Mouse (Mus musculus): ENCODE data around the gene Osgepl1. TPM values are rescaled to one million over a fixed set of nuclear protein-coding genes. Genes with fewer than 3 reads are reported as not detected.
"Not testable (repeated sequence)": the region's sequence is repeated elsewhere in the genome, so short reads cannot be mapped to it uniquely, and the experiment has no call there.

Osgepl1 gene
- polyA plus RNA-seq, 1 experiment: 12.2 TPM

DNA sequence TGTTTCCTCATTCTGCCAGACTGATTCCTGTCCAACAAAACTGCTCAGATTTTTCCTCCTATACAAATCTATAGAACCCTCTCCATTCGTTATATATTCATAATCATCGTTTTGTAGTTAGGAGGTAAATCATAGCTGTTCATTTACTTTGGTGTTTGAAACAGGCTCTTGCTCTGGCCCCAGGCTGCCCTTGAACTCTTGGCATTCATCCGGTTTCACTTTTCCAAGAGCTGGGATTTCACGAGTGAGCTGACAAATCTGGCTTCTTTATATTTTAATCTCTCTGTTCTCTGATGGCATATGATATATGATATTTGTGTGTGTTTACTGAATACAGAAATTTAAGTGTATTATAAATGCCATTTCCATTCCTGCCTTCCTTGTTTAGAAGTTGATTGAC, 12.9 kb upstream of the Osgepl1 start:
- H3K27me3 ChIP-seq (ENCODE audit: control insufficient read depth, insufficient read depth, low read length): no peaks in the 10 kb centered on the region
- TF ChIP-seq CTCF (IDR thresholded peaks at IDR 0.05; ENCODE audit: control insufficient read depth, insufficient read depth, insufficient replicate concordance, low read depth, low read length) (no peak), POLR2A (IDR thresholded peaks at IDR 0.05; ENCODE audit: control insufficient read depth, low read depth, low read length) (no peak)
- no peak overlapping the region for H3K4me3 ChIP-seq (ENCODE audit: control insufficient read depth, low read depth, low read length)
- H3K36me3 ChIP-seq (ENCODE audit: control insufficient read depth, insufficient read depth, low read length): no peaks in the 10 kb centered on the region
- no peak overlapping the region for H3K27ac ChIP-seq (ENCODE audit: control insufficient read depth, insufficient read depth, low read depth, low read length)
- no peaks in the 10 kb centered on the region for H3K4me1 ChIP-seq (ENCODE audit: control insufficient read depth, insufficient read depth, low read length)

DNA sequence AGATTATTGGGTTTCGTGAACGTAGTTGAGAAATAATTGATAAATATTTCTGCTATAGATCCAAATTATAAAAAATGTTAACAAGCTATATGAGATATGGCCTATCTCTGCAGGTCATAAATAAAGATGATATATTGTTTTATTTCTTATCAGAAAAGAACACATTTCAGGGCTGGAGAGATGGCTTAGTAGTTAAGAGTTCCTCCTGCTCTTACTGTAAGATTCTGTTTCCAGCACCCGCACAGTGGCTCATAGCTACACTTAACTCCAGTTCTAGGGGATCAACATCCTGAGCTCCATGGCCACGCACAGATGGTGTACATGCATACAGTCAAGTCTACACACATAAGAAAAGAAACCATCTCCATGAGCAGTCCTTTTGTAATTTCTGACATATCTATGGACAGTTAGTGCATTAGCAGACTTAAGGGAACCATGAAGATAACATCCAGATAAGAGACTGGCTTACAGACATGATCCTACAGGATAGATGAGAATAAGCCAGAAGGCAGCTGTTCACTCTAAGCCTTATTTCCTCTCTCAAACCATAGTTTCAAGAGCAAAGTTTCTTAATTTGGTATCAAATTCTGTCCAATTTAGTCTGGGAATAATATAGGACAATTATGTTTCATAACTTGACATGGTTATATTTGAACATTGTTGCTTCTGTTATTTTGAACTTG, 8.4 kb downstream of the Osgepl1 start:
- Histone ChIP-seq H3K4me3 (ENCODE audit: control insufficient read depth, low read depth, low read length) (no peak overlapping the region), H3K27me3 (ENCODE audit: control insufficient read depth, insufficient read depth, low read length) (no peaks in the 10 kb centered on the region), H3K27ac (ENCODE audit: control insufficient read depth, insufficient read depth, low read depth, low read length) (no peak overlapping the region), H3K36me3 (ENCODE audit: control insufficient read depth, insufficient read depth, low read length) (no peaks in the 10 kb centered on the region; the same call in none of the 2 replicates), H3K4me1 (ENCODE audit: control insufficient read depth, insufficient read depth, low read length) (no peaks in the 10 kb centered on the region)
- TF ChIP-seq POLR2A (IDR thresholded peaks at IDR 0.05; ENCODE audit: control insufficient read depth, low read depth, low read length): no peak
- no peak for TF ChIP-seq CTCF (IDR thresholded peaks at IDR 0.05; ENCODE audit: control insufficient read depth, insufficient read depth, insufficient replicate concordance, low read depth, low read length)

GRCm38 (mm10) chr1:53323254-53323653, 9.8 kb downstream of the Osgepl1 start:
- Histone ChIP-seq H3K36me3 (ENCODE audit: control insufficient read depth, insufficient read depth, low read length) (no peaks in the 10 kb centered on the region; the same call in none of the 2 replicates), H3K27ac (ENCODE audit: control insufficient read depth, insufficient read depth, low read depth, low read length) (no peak overlapping the region), H3K4me3 (ENCODE audit: control insufficient read depth, low read depth, low read length) (no peak overlapping the region), H3K4me1 (ENCODE audit: control insufficient read depth, insufficient read depth, low read length) (no peaks in the 10 kb centered on the region), H3K27me3 (ENCODE audit: control insufficient read depth, insufficient read depth, low read length) (no peaks in the 10 kb centered on the region)
- TF ChIP-seq POLR2A (IDR thresholded peaks at IDR 0.05; ENCODE audit: control insufficient read depth, low read depth, low read length) (no peak), CTCF (IDR thresholded peaks at IDR 0.05; ENCODE audit: control insufficient read depth, insufficient read depth, insufficient replicate concordance, low read depth, low read length) (no peak)

DNA sequence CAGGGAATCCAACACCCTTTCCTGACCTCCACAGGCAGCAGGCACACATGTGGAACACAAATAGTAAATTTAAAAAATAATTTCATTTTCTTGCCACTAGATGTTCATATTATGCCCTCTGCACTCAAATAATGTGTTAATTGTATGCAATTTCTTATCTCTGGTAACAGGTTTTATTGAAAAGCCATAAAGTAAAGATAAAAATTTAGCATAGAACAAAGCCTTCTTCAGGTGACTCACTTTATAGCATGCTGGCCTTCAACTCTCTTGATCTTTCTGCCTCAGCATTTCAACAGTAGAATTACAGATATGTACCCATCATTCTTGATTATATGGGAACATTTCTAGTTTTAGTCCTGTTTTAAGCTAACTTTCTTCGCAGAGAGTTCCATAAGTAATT, 10.9 kb downstream of the Osgepl1 start:
- TF ChIP-seq POLR2A (IDR thresholded peaks at IDR 0.05; ENCODE audit: control insufficient read depth, low read depth, low read length) (no peak), CTCF (IDR thresholded peaks at IDR 0.05; ENCODE audit: control insufficient read depth, insufficient read depth, insufficient replicate concordance, low read depth, low read length) (no peak)
- Histone ChIP-seq H3K27ac (ENCODE audit: control insufficient read depth, insufficient read depth, low read depth, low read length) (no peak overlapping the region), H3K4me3 (ENCODE audit: control insufficient read depth, low read depth, low read length) (no peak overlapping the region), H3K36me3 (ENCODE audit: control insufficient read depth, insufficient read depth, low read length) (no peaks in the 10 kb centered on the region; the same call in none of the 2 replicates), H3K4me1 (ENCODE audit: control insufficient read depth, insufficient read depth, low read length) (no peaks in the 10 kb centered on the region), H3K27me3 (ENCODE audit: control insufficient read depth, insufficient read depth, low read length) (no peaks in the 10 kb centered on the region)

DNA sequence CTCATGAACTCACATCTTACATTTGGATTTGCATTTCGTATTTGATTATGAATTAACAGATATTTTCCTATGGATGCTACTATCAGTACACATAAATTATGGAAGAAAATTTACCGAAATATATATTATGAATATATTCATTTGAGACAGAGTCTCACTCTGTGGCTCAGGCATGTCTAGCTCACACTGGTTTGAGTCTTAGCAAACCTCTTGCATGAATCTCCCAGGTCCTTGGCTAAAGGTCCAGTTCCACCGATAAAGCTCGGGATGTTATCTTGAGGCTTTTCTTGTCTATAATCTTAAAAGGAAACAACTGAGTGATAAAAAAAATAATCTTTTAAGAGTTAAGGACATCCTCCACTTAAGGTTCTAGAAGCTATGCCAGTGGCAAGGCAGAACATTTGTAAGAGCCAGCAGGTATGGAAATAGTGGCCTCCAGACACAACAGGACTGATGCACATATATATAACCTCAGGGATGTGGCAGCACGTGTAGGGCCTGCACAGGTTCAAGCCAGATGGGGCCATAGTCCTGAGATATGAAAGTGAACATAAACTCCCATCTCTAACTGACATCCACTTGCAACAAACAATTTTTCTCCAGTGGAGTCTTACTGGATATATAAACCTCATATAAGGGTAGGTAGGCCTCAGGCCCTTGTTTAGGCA, 11.5 kb downstream of the Osgepl1 start:
- no peak for TF ChIP-seq CTCF (IDR thresholded peaks at IDR 0.05; ENCODE audit: control insufficient read depth, insufficient read depth, insufficient replicate concordance, low read depth, low read length)
- no peak for TF ChIP-seq POLR2A (IDR thresholded peaks at IDR 0.05; ENCODE audit: control insufficient read depth, low read depth, low read length)
- Histone ChIP-seq H3K27me3 (ENCODE audit: control insufficient read depth, insufficient read depth, low read length) (no peaks in the 10 kb centered on the region), H3K4me1 (ENCODE audit: control insufficient read depth, insufficient read depth, low read length) (no peaks in the 10 kb centered on the region), H3K27ac (ENCODE audit: control insufficient read depth, insufficient read depth, low read depth, low read length) (no peak overlapping the region), H3K4me3 (ENCODE audit: control insufficient read depth, low read depth, low read length) (no peak overlapping the region), H3K36me3 (ENCODE audit: control insufficient read depth, insufficient read depth, low read length) (no peaks in the 10 kb centered on the region; the same call in none of the 2 replicates)

- H3K36me3 ChIP-seq (ENCODE audit: control insufficient read depth, insufficient read depth, low read length); H3K27me3 ChIP-seq (ENCODE audit: control insufficient read depth, insufficient read depth, low read length); H3K4me1 ChIP-seq (ENCODE audit: control insufficient read depth, insufficient read depth, low read length); H3K4me3 ChIP-seq (ENCODE audit: control insufficient read depth, low read depth, low read length); H3K27ac ChIP-seq (ENCODE audit: control insufficient read depth, insufficient read depth, low read depth, low read length): not testable (repeated sequence)
These were observed 20.1 kb downstream of the Osgepl1 start for GRCm38 (mm10) chr1:53333527-53333926.

GRCm38 (mm10) chr1:53335465-53335864, 22.0 kb downstream of the Osgepl1 start:
- no peak for TF ChIP-seq CTCF (IDR thresholded peaks at IDR 0.05; ENCODE audit: control insufficient read depth, insufficient read depth, insufficient replicate concordance, low read depth, low read length)
- no peak for TF ChIP-seq POLR2A (IDR thresholded peaks at IDR 0.05; ENCODE audit: control insufficient read depth, low read depth, low read length)
- Histone ChIP-seq H3K36me3 (ENCODE audit: control insufficient read depth, insufficient read depth, low read length) (no peaks in the 10 kb centered on the region), H3K4me1 (ENCODE audit: control insufficient read depth, insufficient read depth, low read length) (no peaks in the 10 kb centered on the region), H3K27me3 (ENCODE audit: control insufficient read depth, insufficient read depth, low read length) (no peaks in the 10 kb centered on the region), H3K4me3 (ENCODE audit: control insufficient read depth, low read depth, low read length) (no peak overlapping the region), H3K27ac (ENCODE audit: control insufficient read depth, insufficient read depth, low read depth, low read length) (no peak overlapping the region)

- H3K36me3 ChIP-seq (ENCODE audit: control insufficient read depth, insufficient read depth, low read length); H3K27ac ChIP-seq (ENCODE audit: control insufficient read depth, insufficient read depth, low read depth, low read length); H3K4me1 ChIP-seq (ENCODE audit: control insufficient read depth, insufficient read depth, low read length); H3K4me3 ChIP-seq (ENCODE audit: control insufficient read depth, low read depth, low read length); H3K27me3 ChIP-seq (ENCODE audit: control insufficient read depth, insufficient read depth, low read length): not testable (repeated sequence)
These were observed 24.0 kb downstream of the Osgepl1 start for GRCm38 (mm10) chr1:53337403-53337802.

Data from testis, adult 2 months (tissue).